Mouse (Mus musculus): ENCODE measurements at regions not wholly inside any gene's neighbourhood (a gene's known extent, or its start where the extent isn't known, plus 50 kb on each side); places are given as distances from the start of the nearest gene placed in this dataset.

GRCm38 (mm10) chrX:47536130-47536529 lies 356.6 kb downstream of the Smarca1 start:
- DNase-seq (ENCODE audit: low read depth, low spot score) = no peak

- no peak for DNase-seq (ENCODE audit: low read depth, low spot score)
Observed at GRCm38 (mm10) chrX:47495056-47495455, 397.7 kb downstream of the Smarca1 start.

GRCm38 (mm10) chrX:47482728-47483127 lies 410.0 kb downstream of the Smarca1 start:
- peak; percentile 39 for DNase-seq (ENCODE audit: low read depth, low spot score)

- DNase-seq (ENCODE audit: low read depth, low spot score) = no peak
Observed at GRCm38 (mm10) chrX:47478226-47478625, 414.5 kb downstream of the Smarca1 start.

GRCm38 (mm10) chrX:47466721-47467499 lies 425.9 kb downstream of the Smarca1 start:
- DNase-seq (ENCODE audit: low read depth, low spot score) = no peak

GRCm38 (mm10) chrX:47461660-47462490 lies 430.9 kb downstream of the Smarca1 start:
- DNase-seq (ENCODE audit: low read depth, low spot score) = no peak

Measured in telencephalon, adult 2 months (tissue).